Mouse (Mus musculus) bone marrow macrophage, adult 2 months (primary cell): ENCODE results near the gene Pde4d.

ENCODE experiments used
- CTCF ChIP-seq: IDR thresholded peaks from 2 replicates; pipeline ENCODE4 v1.5.1; 2012; ENCODE audit warnings: low read depth, mild to moderate bottlenecking, low read length, moderate library complexity
- POLR2A ChIP-seq: IDR thresholded peaks from 2 replicates; pipeline ENCODE4 v1.6.1; 2012; ENCODE audit warnings: mild to moderate bottlenecking, low read depth, low read length, borderline replicate concordance

DNA sequence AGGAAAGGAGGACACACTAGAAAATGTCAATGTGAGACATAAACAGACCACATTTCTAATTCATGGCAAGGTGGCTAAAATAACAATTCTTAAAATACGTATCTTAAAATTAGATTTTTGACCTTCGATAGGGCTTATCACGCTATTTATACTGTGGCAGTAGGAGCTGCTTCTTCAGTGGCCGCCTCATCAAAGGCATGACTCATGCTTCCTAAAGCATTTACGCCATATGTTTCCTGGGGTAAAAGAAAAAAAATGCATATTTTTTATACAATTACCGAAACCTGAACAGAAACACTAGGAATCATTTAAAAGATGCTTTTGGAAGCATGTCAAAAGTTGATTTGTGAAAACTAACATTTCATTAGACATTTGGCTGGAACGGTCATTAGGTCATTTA lies 721.9 kb downstream of the Pde4d start:
- TF ChIP-seq POLR2A: no peak
- TF ChIP-seq CTCF: no peak
